Mouse (Mus musculus) lung, postnatal 36 days (tissue): Measurements from ENCODE around the gene Pex11g.

Experiments used
- DNase-seq: peaks from one replicate; pipeline ENCODE4 v3.0.0; 2022; ENCODE audit warnings: mixed read lengths

Pex11g gene

DNA sequence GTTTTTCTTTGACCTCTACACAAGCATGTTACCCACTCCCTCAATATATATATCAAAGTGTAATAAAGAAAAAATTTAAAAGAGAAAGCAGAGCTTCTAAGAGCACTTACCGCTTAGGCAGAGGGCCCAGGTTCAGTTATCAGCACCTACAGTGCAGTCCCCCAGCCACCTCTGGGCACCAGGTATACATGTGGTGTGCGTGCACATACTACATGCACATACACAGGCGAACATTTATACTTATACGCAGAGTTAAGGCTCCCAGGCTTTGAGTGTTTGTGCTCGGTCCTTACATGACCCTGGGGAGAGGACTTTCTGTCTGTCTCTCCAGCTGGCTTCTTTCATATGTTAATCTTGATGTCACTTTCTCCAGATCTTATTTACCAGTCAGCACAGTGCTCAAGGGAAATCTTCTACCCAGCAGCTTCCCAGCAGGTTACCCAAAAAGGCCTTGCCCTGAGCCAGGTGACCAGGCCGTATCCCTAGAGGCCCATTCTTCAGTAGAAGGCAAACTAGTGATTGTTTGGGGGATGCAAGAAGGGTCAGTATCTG lies 52.8 kb downstream of the Pex11g start:
- no peak for DNase-seq

- no peak for DNase-seq
Observed at GRCm38 (mm10) chr8:3412816-3413215, 54.7 kb downstream of the Pex11g start.

DNA sequence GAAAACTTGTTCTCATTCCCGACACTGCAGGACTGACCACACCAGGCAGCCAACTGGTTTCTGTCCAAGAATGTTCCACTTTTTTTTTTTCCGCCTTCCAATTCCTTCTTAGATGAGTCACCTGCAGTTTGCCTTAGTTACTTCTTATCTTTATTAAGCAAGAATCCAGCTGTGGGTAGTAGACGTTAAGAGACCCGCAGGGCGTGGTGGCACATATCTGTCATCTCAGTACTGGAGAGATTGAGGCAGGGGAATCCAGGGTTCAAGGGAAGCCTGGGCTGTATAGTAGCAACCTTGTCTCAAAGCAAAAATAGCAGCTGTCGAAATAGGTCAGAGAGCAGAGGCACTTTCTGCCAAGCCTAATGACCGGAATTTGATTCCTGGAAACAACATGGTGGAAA lies 55.6 kb downstream of the Pex11g start:
- DNase-seq = peak; percentile 71

DNA sequence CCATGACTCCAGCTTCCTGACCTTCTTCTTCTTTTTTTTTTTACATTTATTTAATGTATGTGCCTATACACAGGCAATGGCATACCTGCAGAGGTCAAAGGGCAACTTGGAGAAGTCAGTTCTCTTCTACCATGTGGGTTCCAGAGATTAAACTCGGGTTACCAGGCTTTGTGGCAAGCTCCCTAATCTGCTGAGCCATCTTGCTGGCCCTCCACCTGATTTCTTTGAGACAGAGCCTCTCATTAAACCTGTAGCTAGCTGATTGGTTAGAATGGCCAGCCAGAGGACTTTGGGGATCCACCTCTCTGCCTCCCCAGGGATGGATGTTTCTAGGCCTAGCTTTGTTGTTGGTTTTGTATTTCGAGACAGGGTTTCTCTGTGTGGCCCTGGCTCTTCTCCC lies 56.4 kb downstream of the Pex11g start:
- no peak for DNase-seq

GRCm38 (mm10) chr8:3407417-3407816 lies 60.1 kb downstream of the Pex11g start:
- DNase-seq = no peak
